Mouse (Mus musculus): ENCODE measurements around the gene Prrt2. TPM values are rescaled to one million over a fixed set of nuclear protein-coding genes. Genes with fewer than 3 reads are reported as not detected.

Prrt2 gene
- total and polyA plus RNA-seq, 3 experiments: 0.12 to 1.4 TPM; not detected in 1

GRCm38 (mm10) chr7:127004122-127004875 lies 16.7 kb downstream of the Prrt2 start:
- Histone ChIP-seq H3K4me3 (ENCODE audit: control insufficient read depth in 1 of 2, insufficient read depth in 1 of 2, low read depth in 2 of 2, low read length in 2 of 2) (no peak overlapping the region), H3K4me1 (ENCODE audit: control insufficient read depth in 1 of 2, insufficient read depth in 2 of 2, low read length in 2 of 2) (peaks cover 11 to 27% of the 10 kb centered on the region in 2 experiments), H3K27ac (ENCODE audit: control insufficient read depth, low read depth, low read length) (no peak overlapping the region), H3K79me2 (ENCODE audit: control insufficient read depth, insufficient read depth, low read length, poor library complexity) (no peaks in the 10 kb centered on the region; the same call in 1 of the 2 replicates), H3K27me3 (ENCODE audit: control insufficient read depth in 1 of 2, insufficient read depth in 2 of 2, low read length in 2 of 2) (no peaks in the 10 kb centered on the region), H3K36me3 (ENCODE audit: control insufficient read depth in 1 of 2, insufficient read depth in 2 of 2, low read length in 2 of 2) (peaks cover 0 to 19% of the 10 kb centered on the region in 2 experiments; a peak in 2 of 4 replicates), H3K9ac (ENCODE audit: control insufficient read depth, low read depth, low read length, poor library complexity, severe bottlenecking) (no peak overlapping the region), H3K9me3 (replicated peaks; ENCODE audit: insufficient read depth, low read length) (no peaks in the 10 kb centered on the region)
- DNase-seq (ENCODE audit: low read depth, low spot score): peak; percentile 47
- TF ChIP-seq TBP (IDR thresholded peaks at IDR 0.05; ENCODE audit: low read depth, low read length): no peak
- peak; percentile 83 for TF ChIP-seq MYC (IDR thresholded peaks at IDR 0.05; ENCODE audit: low read depth, low read length)
- peak; percentile 54 for TF ChIP-seq RAD21 (IDR thresholded peaks at IDR 0.05; ENCODE audit: low read depth, low read length)
- no peak for TF ChIP-seq GATA1 (IDR thresholded peaks at IDR 0.05; ENCODE audit: low read depth, low read length)
- TF ChIP-seq ELF1 (IDR thresholded peaks at IDR 0.05; ENCODE audit: low read depth, low read length): no peak
- no peak for TF ChIP-seq KAT2A (conservative IDR thresholded peaks at IDR 0.05; ENCODE audit: low read depth, low read length)
- peak; percentile 56 for TF ChIP-seq SMC3 (IDR thresholded peaks at IDR 0.05; ENCODE audit: low read depth, low read length)
- TF ChIP-seq CHD2 (IDR thresholded peaks at IDR 0.05; ENCODE audit: low read length): no peak
- TF ChIP-seq CHD1 (IDR thresholded peaks at IDR 0.05; ENCODE audit: low read depth, low read length): no peak
- no peak for TF ChIP-seq RCOR1 (IDR thresholded peaks at IDR 0.05; ENCODE audit: low read depth, low read length)
- no peak for TF ChIP-seq ETS1 (IDR thresholded peaks at IDR 0.05; ENCODE audit: low read depth, low read length)
- no peak for TF ChIP-seq USF2 (IDR thresholded peaks at IDR 0.05; ENCODE audit: borderline replicate concordance in 1 of 2, insufficient read depth in 1 of 2, low read depth in 1 of 2, low read length in 2 of 2)
- TF ChIP-seq TCF12 (IDR thresholded peaks at IDR 0.05; ENCODE audit: low read depth, low read length): no peak
- no peak for TF ChIP-seq NRF1 (IDR thresholded peaks at IDR 0.05; ENCODE audit: insufficient read depth, low read depth, low read length, poor library complexity, severe bottlenecking)
- TF ChIP-seq NELFE (IDR thresholded peaks at IDR 0.05; ENCODE audit: low read depth, low read length): no peak
- no peak for TF ChIP-seq ZKSCAN1 (IDR thresholded peaks at IDR 0.05; ENCODE audit: low read depth, low read length)
- no peak for TF ChIP-seq MXI1 (IDR thresholded peaks at IDR 0.05; ENCODE audit: low read depth, low read length)
- peak in 2 of 3 experiments; percentile 47 to 54; a peak in 4 of 6 replicates for TF ChIP-seq CTCF (IDR thresholded peaks at IDR 0.05 in 2 of 3, conservative IDR thresholded peaks at IDR 0.05 in 1 of 3; ENCODE audit: control insufficient read depth in 1 of 3, insufficient read depth in 1 of 3, low read depth in 2 of 3, low read length in 3 of 3, poor library complexity in 1 of 3, severe bottlenecking in 1 of 3)
- TF ChIP-seq POLR2A (IDR thresholded peaks at IDR 0.05; ENCODE audit: control insufficient read depth in 1 of 2, insufficient read depth in 1 of 2, low read depth in 1 of 2, low read length in 2 of 2, poor library complexity in 1 of 2): no peak
- peak; percentile 42 for TF ChIP-seq MAX (IDR thresholded peaks at IDR 0.05; ENCODE audit: low read length)
- no peak for TF ChIP-seq BHLHE40 (IDR thresholded peaks at IDR 0.05; ENCODE audit: borderline replicate concordance, low read depth, low read length)
- peak; percentile 23; the same call in 1 of the 2 replicates for TF ChIP-seq ZC3H11A (IDR thresholded peaks at IDR 0.05; ENCODE audit: low read depth, low read length)
- no peak for TF ChIP-seq GABPA (IDR thresholded peaks at IDR 0.05; ENCODE audit: low read depth, low read length)
- no peak for TF ChIP-seq HCFC1 (IDR thresholded peaks at IDR 0.05; ENCODE audit: low read depth, low read length)
- TF ChIP-seq UBTF (IDR thresholded peaks at IDR 0.05; ENCODE audit: borderline replicate concordance, insufficient read depth, low read depth, low read length): no peak
- TF ChIP-seq USF1 (IDR thresholded peaks at IDR 0.05; ENCODE audit: low read depth, low read length): no peak
- TF ChIP-seq TAL1 (IDR thresholded peaks at IDR 0.05; ENCODE audit: low read length): no peak
- no peak for TF ChIP-seq E2F4 (IDR thresholded peaks at IDR 0.05; ENCODE audit: borderline replicate concordance, low read depth, low read length)
- TF ChIP-seq MAZ (IDR thresholded peaks at IDR 0.05; ENCODE audit: low read depth, low read length): no peak
- no peak for TF ChIP-seq MAFK (IDR thresholded peaks at IDR 0.05; ENCODE audit: borderline replicate concordance, low read depth, low read length)
- no peak for TF ChIP-seq ZNF384 (IDR thresholded peaks at IDR 0.05; ENCODE audit: low read depth, low read length)
- no peak for TF ChIP-seq MYB (IDR thresholded peaks at IDR 0.05; ENCODE audit: low read depth, low read length)
- no peak for TF ChIP-seq POLR2AphosphoS2 (IDR thresholded peaks at IDR 0.05; ENCODE audit: low read length)
- TF ChIP-seq SIN3A (IDR thresholded peaks at IDR 0.05; ENCODE audit: low read length): peak; percentile 24; the same call in 1 of the 2 replicates
- TF ChIP-seq EP300 (IDR thresholded peaks at IDR 0.05; ENCODE audit: low read depth in 1 of 2, low read length in 2 of 2): no peak
- TF ChIP-seq JUND (IDR thresholded peaks at IDR 0.05; ENCODE audit: low read depth, low read length): no peak
- no peak for TF ChIP-seq MEF2A (IDR thresholded peaks at IDR 0.05; ENCODE audit: extremely low read depth, insufficient replicate concordance, low read depth, low read length, poor library complexity, severe bottlenecking)

All from MEL (cell line).